Mouse (Mus musculus): Measurements from ENCODE around the gene Ccdc73.

Gene Ccdc73

GRCm38 (mm10) chr2:104867282-104867855, at the start of gene Ccdc73:
Gene Ccdc73, plus strand, starts transcription at chr2:104867805.
- in situ Hi-C loops (cut with MboI, MseI), result loop anchor here (25.0 kb wide), 1 partner anchor 1205 kb away; no protein-coding TSS in a partner anchor

GRCm38 (mm10) chr2:104818763-104819162, 48.8 kb upstream of the Ccdc73 start:
- in situ Hi-C loops (cut with MboI, MseI), result loop anchor here (5.0 kb wide), 1 partner anchor 864 kb away; no protein-coding TSS in a partner anchor

- in situ Hi-C loops (cut with MboI, MseI), result no loop called here
Measured at GRCm38 (mm10) chr2:104826191-104826590, 41.4 kb upstream of the Ccdc73 start.

GRCm38 (mm10) chr2:104832486-104832885, 35.1 kb upstream of the Ccdc73 start:
- in situ Hi-C loops (cut with MboI, MseI), result no loop called here

- in situ Hi-C loops (cut with MboI, MseI), result no loop called here
Measured at GRCm38 (mm10) chr2:104840974-104841373, 26.6 kb upstream of the Ccdc73 start.

- in situ Hi-C loops (cut with MboI, MseI), result no loop called here
Measured at GRCm38 (mm10) chr2:104841736-104842135, 25.9 kb upstream of the Ccdc73 start.

GRCm38 (mm10) chr2:104842559-104842958, 25.0 kb upstream of the Ccdc73 start:
- in situ Hi-C loops (cut with MboI, MseI), result no loop called here

- in situ Hi-C loops (cut with MboI, MseI), result no loop called here
Measured at GRCm38 (mm10) chr2:104846638-104847414, 20.8 kb upstream of the Ccdc73 start.

- in situ Hi-C loops (cut with MboI, MseI), result no loop called here
Measured at GRCm38 (mm10) chr2:104847645-104848044, 20.0 kb upstream of the Ccdc73 start.

- in situ Hi-C loops (cut with MboI, MseI), result no loop called here
Measured at GRCm38 (mm10) chr2:104848235-104849161, 19.1 kb upstream of the Ccdc73 start.

- in situ Hi-C loops (cut with MboI, MseI), result no loop called here
Measured at GRCm38 (mm10) chr2:104849276-104849990, 18.2 kb upstream of the Ccdc73 start, which contains the start of gene Prrg4. Gene Prrg4, minus strand, starts transcription at chr2:104849876.

- in situ Hi-C loops (cut with MboI, MseI), result loop anchor here (25.0 kb wide), 1 partner anchor 1188 kb away; no protein-coding TSS in a partner anchor
Measured at GRCm38 (mm10) chr2:104849991-104850359, 17.6 kb upstream of the Ccdc73 start.

GRCm38 (mm10) chr2:104851686-104852085, 15.9 kb upstream of the Ccdc73 start:
- in situ Hi-C loops (cut with MboI, MseI), result loop anchor here (25.0 kb wide), 1 partner anchor 1189 kb away; no protein-coding TSS in a partner anchor

GRCm38 (mm10) chr2:104852546-104852945, 15.1 kb upstream of the Ccdc73 start:
- in situ Hi-C loops (cut with MboI, MseI), result loop anchor here (25.0 kb wide), 1 partner anchor 1190 kb away; no protein-coding TSS in a partner anchor

- in situ Hi-C loops (cut with MboI, MseI), result loop anchor here (25.0 kb wide), 1 partner anchor 1193 kb away; no protein-coding TSS in a partner anchor
Measured at GRCm38 (mm10) chr2:104854836-104855235, 12.8 kb upstream of the Ccdc73 start.

GRCm38 (mm10) chr2:104855732-104856131, 11.9 kb upstream of the Ccdc73 start:
- in situ Hi-C loops (cut with MboI, MseI), result loop anchor here (25.0 kb wide), 1 partner anchor 1193 kb away; no protein-coding TSS in a partner anchor

- in situ Hi-C loops (cut with MboI, MseI), result loop anchor here (25.0 kb wide), 1 partner anchor 1194 kb away; no protein-coding TSS in a partner anchor
Measured at GRCm38 (mm10) chr2:104856218-104856617, 11.4 kb upstream of the Ccdc73 start.

GRCm38 (mm10) chr2:104858083-104858482, 9.5 kb upstream of the Ccdc73 start:
- in situ Hi-C loops (cut with MboI, MseI), result loop anchor here (25.0 kb wide), 1 partner anchor 1196 kb away; no protein-coding TSS in a partner anchor

GRCm38 (mm10) chr2:104859060-104859459, 8.5 kb upstream of the Ccdc73 start:
- in situ Hi-C loops (cut with MboI, MseI), result loop anchor here (25.0 kb wide), 1 partner anchor 1197 kb away; no protein-coding TSS in a partner anchor

- in situ Hi-C loops (cut with MboI, MseI), result loop anchor here (25.0 kb wide), 1 partner anchor 1198 kb away; no protein-coding TSS in a partner anchor
Measured at GRCm38 (mm10) chr2:104860426-104860825, 7.2 kb upstream of the Ccdc73 start.
